Mouse (Mus musculus) hindbrain, embryonic 12.5 days (tissue): ENCODE measurements around the gene Sphk2. TPM values are rescaled to one million over a fixed set of nuclear protein-coding genes. Genes with fewer than 3 reads are reported as not detected.

ENCODE experiments used
- ATAC-seq: fragments of 200-750 bp; cut with Nextera tagmentation; 2 replicates; pipeline ENCODE4 v1.8.0; 2017; ENCODE audit warnings: moderate TSS enrichment; ENCODE audit not compliant: low FRiP score
- H3K27ac ChIP-seq: fragments of 300-500 bp; sonication (generic); 2 replicates; pipeline ENCODE4 v1.5.1; 2016; ENCODE audit warnings: mild to moderate bottlenecking
- H3K27me3 ChIP-seq: fragments of 300-500 bp; sonication (generic); 2 replicates; pipeline ENCODE4 v1.6.1; 2016; ENCODE audit warnings: mild to moderate bottlenecking
- H3K36me3 ChIP-seq: fragments of 300-500 bp; sonication (generic); 2 replicates; pipeline ENCODE4 v1.6.1; 2016; ENCODE audit warnings: mild to moderate bottlenecking
- H3K4me1 ChIP-seq: fragments of 300-500 bp; sonication (generic); 2 replicates; pipeline ENCODE4 v1.6.1; 2016
- H3K4me2 ChIP-seq: fragments of 300-500 bp; sonication (generic); replicated peaks from 2 replicates; pipeline ENCODE4 v1.6.1; 2016; ENCODE audit warnings: mild to moderate bottlenecking
- H3K4me3 ChIP-seq: fragments of 300-500 bp; sonication (generic); 2 replicates; pipeline ENCODE4 v1.5.1; 2016; ENCODE audit warnings: mild to moderate bottlenecking
- H3K9ac ChIP-seq: fragments of 300-500 bp; sonication (generic); 2 replicates; pipeline ENCODE4 v1.6.1; 2016; ENCODE audit warnings: mild to moderate bottlenecking, moderate library complexity
- H3K9me3 ChIP-seq: fragments of 300-500 bp; sonication (generic); replicated peaks from 2 replicates; pipeline ENCODE4 v1.6.1; 2016; ENCODE audit warnings: mild to moderate bottlenecking
- WGBS: fragments of 180-500 bp; shearing (Covaris S2); methylation state at CpG from one replicate; pipeline ENCODE4 v1.1.7; 2016; 5-methylcytosine and 5-hydroxymethylcytosine counted together
- polyA plus RNA-seq: library from polyadenylated mRNA; unstranded; fragments of >200 nt; fragmentation: Nextera tagmentation; extraction: Ambion mirVana; gene quantifications from 2 replicates; pipeline ENCODE4 v1.2.1, GENCODE M21; 2016

Sphk2 gene
- polyA plus RNA-seq, 1 experiment from 2014 or later, result 30.3 TPM

DNA sequence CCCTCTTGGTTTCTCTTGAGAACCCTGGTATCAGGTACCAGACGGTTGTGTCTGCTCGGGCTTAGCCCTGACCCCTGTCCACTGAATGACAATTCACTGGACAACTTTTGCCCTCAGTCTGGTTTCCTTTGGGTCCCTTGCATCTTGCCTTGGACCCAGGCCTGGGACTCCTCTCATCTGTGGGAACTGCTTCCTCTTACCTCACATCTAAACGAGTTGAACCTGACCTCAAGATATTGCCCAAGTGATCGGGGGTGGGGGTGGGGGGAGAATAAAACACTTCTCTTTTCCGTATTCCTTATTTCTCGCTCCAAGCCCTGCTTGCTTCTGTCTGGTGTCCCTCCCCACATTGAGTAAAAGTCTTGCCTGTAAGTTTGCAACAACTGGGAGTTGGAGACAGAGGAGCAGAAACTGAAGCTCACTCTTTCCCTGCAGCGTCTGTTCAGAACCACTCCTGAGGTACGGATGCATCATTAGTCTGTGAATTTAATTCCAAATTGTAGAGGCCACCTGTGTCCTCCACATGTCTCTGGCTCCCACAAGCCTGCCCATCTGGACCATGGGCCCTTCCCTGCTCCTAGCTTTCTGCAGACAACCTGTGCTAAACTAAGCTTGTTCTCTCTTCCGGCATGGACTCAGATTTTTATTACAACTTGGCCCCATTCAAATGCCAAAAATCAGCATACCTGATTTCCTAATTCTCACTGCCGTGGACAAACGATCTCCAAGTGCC, 56.9 kb downstream of the Sphk2 start:
- Histone ChIP-seq H3K4me2 (no peak overlapping the region), H3K27ac (no peak overlapping the region), H3K4me3 (no peak overlapping the region), H3K9me3 (no peaks in the 10 kb centered on the region), H3K9ac (no peak overlapping the region), H3K4me1 (no peaks in the 10 kb centered on the region), H3K36me3 (no peaks in the 10 kb centered on the region), H3K27me3 (no peaks in the 10 kb centered on the region)
- 86% methylated on average over 11 of the region's 11 CpGs for WGBS
- no peak for ATAC-seq

Other genes starting within 250 kb of the Sphk2 start
- 0.13 and 0.54 TPM in 2 replicates for gene Tulp2, start 236.1 kb downstream of the Sphk2 start, polyA plus RNA-seq
- not detected in 2 replicates for gene Gm45808, start 231.2 kb downstream of the Sphk2 start, polyA plus RNA-seq
- 3.4 and 3.5 TPM in 2 replicates for gene Dhdh, start 229.2 kb downstream of the Sphk2 start, polyA plus RNA-seq
- 144 and 147 TPM in 2 replicates for gene Nucb1, start 207.6 kb downstream of the Sphk2 start, polyA plus RNA-seq
- 16.7 and 19.2 TPM in 2 replicates for gene Ppp1r15a, start 191.7 kb downstream of the Sphk2 start, polyA plus RNA-seq
- gene Plekha4, start 191.7 kb downstream of the Sphk2 start, polyA plus RNA-seq, result 1.9 and 3.8 TPM in 2 replicates
- gene Hsd17b14, start 163.1 kb downstream of the Sphk2 start, polyA plus RNA-seq, result 0.70 and 0.79 TPM in 2 replicates
- 35.2 and 36.9 TPM in 2 replicates for gene Bcat2, start 147.8 kb downstream of the Sphk2 start, polyA plus RNA-seq
- gene Fgf21, start 102.5 kb downstream of the Sphk2 start, polyA plus RNA-seq, result 0.45 TPM in 1 of 2 replicates, not detected in the other
- 0.14 TPM in 1 of 2 replicates, not detected in the other for gene Fut1, start 100.7 kb downstream of the Sphk2 start, polyA plus RNA-seq
- gene Izumo1, start 96.2 kb downstream of the Sphk2 start, polyA plus RNA-seq, result 0.18 TPM in 1 of 2 replicates, not detected in the other
- 15.6 and 16.2 TPM in 2 replicates for gene Rasip1, start 90.5 kb downstream of the Sphk2 start, polyA plus RNA-seq
- gene Mamstr, start 78.0 kb downstream of the Sphk2 start, polyA plus RNA-seq, result 3.7 and 4.8 TPM in 2 replicates
- 0.37 TPM in 1 of 2 replicates, not detected in the other for gene Fut2, start 51.6 kb downstream of the Sphk2 start, polyA plus RNA-seq
- 0.68 and 1.2 TPM in 2 replicates for gene Ntn5, start 34.0 kb downstream of the Sphk2 start, polyA plus RNA-seq
- 1.1 and 2.2 TPM in 2 replicates for gene Sec1, start 23.6 kb downstream of the Sphk2 start, polyA plus RNA-seq
- 21.2 and 25.5 TPM in 2 replicates for gene Car11, start 18.2 kb downstream of the Sphk2 start, polyA plus RNA-seq
- 4.2 and 5.3 TPM in 2 replicates for gene Dbp, start 12.9 kb downstream of the Sphk2 start, polyA plus RNA-seq
- 607 and 682 TPM in 2 replicates for gene Rpl18, start 2.5 kb downstream of the Sphk2 start, polyA plus RNA-seq
- 0.89 and 1.0 TPM in 2 replicates for gene Fam83e, start 3.2 kb upstream of the Sphk2 start, polyA plus RNA-seq
- gene Spaca4, start 7.8 kb upstream of the Sphk2 start, polyA plus RNA-seq, result not detected in 2 replicates
- 8.4 and 11.9 TPM in 2 replicates for gene Lmtk3, start 65.7 kb upstream of the Sphk2 start, polyA plus RNA-seq
- 2.4 and 3.0 TPM in 2 replicates for gene Sult2b1, start 66.7 kb upstream of the Sphk2 start, polyA plus RNA-seq
- 280 and 284 TPM in 2 replicates for gene Cyth2, start 96.6 kb upstream of the Sphk2 start, polyA plus RNA-seq
- gene Kcnj14, start 106.8 kb upstream of the Sphk2 start, polyA plus RNA-seq, result 0.80 and 0.96 TPM in 2 replicates
- 43.2 and 45.8 TPM in 2 replicates for gene Grwd1, start 112.9 kb upstream of the Sphk2 start, polyA plus RNA-seq
- 43.5 and 45.6 TPM in 2 replicates for gene Kdelr1, start 154.8 kb upstream of the Sphk2 start, polyA plus RNA-seq
- 1.6 TPM in 2 replicates for gene Grin2d, start 160.4 kb upstream of the Sphk2 start, polyA plus RNA-seq
- gene Syngr4, start 178.7 kb upstream of the Sphk2 start, polyA plus RNA-seq, result 0.52 TPM in 1 of 2 replicates, not detected in the other
- gene Tmem143, start 178.9 kb upstream of the Sphk2 start, polyA plus RNA-seq, result 3.4 and 5.2 TPM in 2 replicates
- 42.6 and 55.0 TPM in 2 replicates for gene Emp3, start 203.4 kb upstream of the Sphk2 start, polyA plus RNA-seq
- 5.5 and 6.8 TPM in 2 replicates for gene Ccdc114, start 206.1 kb upstream of the Sphk2 start, polyA plus RNA-seq